Mouse (Mus musculus) hematopoietic stem cell, adult 5-6 weeks (primary cell): Measurements from ENCODE around the gene Taok2. TPM values are rescaled to one million over a fixed set of nuclear protein-coding genes. Genes with fewer than 3 reads are reported as not detected.

Experiments
- ATAC-seq, 2 experiments: fragments of 125-278 bp in 1 of 2; replicated peaks in 1 of 2; 2 replicates each; pipeline ENCODE4 v1.8.0; 2016 to 2017; ENCODE audit warnings: inconsistent platforms in 2 of 2, mild to moderate bottlenecking in 2 of 2, moderate number of reproducible peaks in 2 of 2, low read depth in 1 of 2, moderate TSS enrichment in 1 of 2; ENCODE audit not compliant: low FRiP score in 2 of 2, poor library complexity in 2 of 2, severe bottlenecking in 2 of 2, insufficient read depth in 1 of 2, low TSS enrichment in 1 of 2
- total RNA-seq: library from RNA; stranded (forward); fragments of 172-1452, 232-1000 nt; gene quantifications from 2 replicates; pipeline ENCODE4 v1.2.3, GENCODE M21; 2017

Taok2 gene
- total RNA-seq, 1 experiment from 2014 or later: 32.7 TPM

- ATAC-seq: no peak
These were observed 2.8 kb upstream of the Taok2 start for GRCm38 (mm10) chr7:126887281-126887680.

- ATAC-seq: no peak
These were observed 747 bp downstream of the Taok2 start for GRCm38 (mm10) chr7:126883731-126884181.

- no peak for ATAC-seq
These were observed 3.5 kb downstream of the Taok2 start for GRCm38 (mm10) chr7:126881040-126881439.

GRCm38 (mm10) chr7:126877239-126877638, 7.3 kb downstream of the Taok2 start:
- ATAC-seq: no peak

- ATAC-seq: no peak
These were observed 14.0 kb downstream of the Taok2 start for GRCm38 (mm10) chr7:126870520-126870891.

- ATAC-seq: no peak
These were observed 14.6 kb downstream of the Taok2 start for GRCm38 (mm10) chr7:126869780-126870519.

GRCm38 (mm10) chr7:126868003-126868402, 16.5 kb downstream of the Taok2 start:
- ATAC-seq: no peak

GRCm38 (mm10) chr7:126867534-126867933, 17.0 kb downstream of the Taok2 start:
- no peak for ATAC-seq

GRCm38 (mm10) chr7:126863791-126864190, 20.7 kb downstream of the Taok2 start:
- no peak for ATAC-seq

GRCm38 (mm10) chr7:126862147-126862784, 22.2 kb downstream of the Taok2 start, which contains the start of gene Ino80e:
Gene Ino80e, minus strand, starts transcription at chr7:126862377.
- ATAC-seq: peak; percentile 61 to 75

- ATAC-seq: peak; percentile 90 to 92
These were observed 22.9 kb downstream of the Taok2 start, which contains the start of gene Hirip3 for GRCm38 (mm10) chr7:126861429-126862130. Gene Hirip3, plus strand, starts transcription at chr7:126861972.

GRCm38 (mm10) chr7:126860987-126861386, 23.5 kb downstream of the Taok2 start:
- ATAC-seq: no peak

- ATAC-seq: no peak
These were observed 27.6 kb downstream of the Taok2 start for GRCm38 (mm10) chr7:126856741-126857420.

- ATAC-seq: no peak
These were observed 28.9 kb downstream of the Taok2 start for GRCm38 (mm10) chr7:126855641-126856040.

GRCm38 (mm10) chr7:126853454-126853853, 31.0 kb downstream of the Taok2 start:
- no peak for ATAC-seq

- ATAC-seq: no peak
These were observed 33.3 kb downstream of the Taok2 start for GRCm38 (mm10) chr7:126851192-126851591.

- no peak for ATAC-seq
These were observed 34.3 kb downstream of the Taok2 start for GRCm38 (mm10) chr7:126850161-126850560.

GRCm38 (mm10) chr7:126848794-126849193, 35.7 kb downstream of the Taok2 start:
- no peak for ATAC-seq
